Mouse (Mus musculus): ENCODE data around the gene Socs4. TPM values are rescaled to one million over a fixed set of nuclear protein-coding genes. Genes with fewer than 3 reads are reported as not detected.

The Socs4 gene
- total RNA-seq, 2 experiments from 2014 or later = 20.5 to 39.5 TPM

GRCm38 (mm10) chr14:47327347-47327746 lies 50.6 kb downstream of the Socs4 start:
- no peak for ATAC-seq (replicated peaks; ENCODE audit: low FRiP score, low TSS enrichment, poor library complexity, severe bottlenecking)

- ATAC-seq (replicated peaks; ENCODE audit: low FRiP score, low TSS enrichment, poor library complexity, severe bottlenecking) = no peak
These were observed 55.2 kb downstream of the Socs4 start for GRCm38 (mm10) chr14:47331920-47332319.

GRCm38 (mm10) chr14:47334819-47335218 lies 58.1 kb downstream of the Socs4 start:
- peak; percentile 74 for ATAC-seq (replicated peaks; ENCODE audit: low FRiP score, low TSS enrichment, poor library complexity, severe bottlenecking)

- no peak for ATAC-seq (replicated peaks; ENCODE audit: low FRiP score, low TSS enrichment, poor library complexity, severe bottlenecking)
These were observed 58.6 kb downstream of the Socs4 start for GRCm38 (mm10) chr14:47335300-47335699.

- ATAC-seq (replicated peaks; ENCODE audit: low FRiP score, low TSS enrichment, poor library complexity, severe bottlenecking) = no peak
These were observed 63.6 kb downstream of the Socs4 start for GRCm38 (mm10) chr14:47340231-47340925.

GRCm38 (mm10) chr14:47341811-47342291 lies 65.1 kb downstream of the Socs4 start:
- no peak for ATAC-seq (replicated peaks; ENCODE audit: low FRiP score, low TSS enrichment, poor library complexity, severe bottlenecking)

Other genes starting within 250 kb of the Socs4 start
- gene Gch1, start 87.5 kb upstream of the Socs4 start, total RNA-seq (2014; fragmentation: Nextera tagmentation) = 1.9 and 4.1 TPM in 2 replicates
- 2.6 and 3.5 TPM in 2 replicates for gene Gch1, start 87.5 kb upstream of the Socs4 start, total RNA-seq (2017)
- gene Wdhd1, start 74 bp upstream of the Socs4 start, total RNA-seq (2014; fragmentation: Nextera tagmentation) = 89.1 and 89.8 TPM in 2 replicates
- 121 and 169 TPM in 2 replicates for gene Wdhd1, start 74 bp upstream of the Socs4 start, total RNA-seq (2017)
- gene Mapk1ip1l, start 21.3 kb downstream of the Socs4 start, total RNA-seq (2014; fragmentation: Nextera tagmentation) = 82.4 and 115 TPM in 2 replicates
- gene Mapk1ip1l, start 21.3 kb downstream of the Socs4 start, total RNA-seq (2017) = 46.1 and 59.3 TPM in 2 replicates
- gene Lgals3, start 90.8 kb downstream of the Socs4 start, total RNA-seq (2014; fragmentation: Nextera tagmentation) = 0.92 and 5.8 TPM in 2 replicates
- gene Lgals3, start 90.8 kb downstream of the Socs4 start, total RNA-seq (2017) = not detected in 2 replicates
- gene Dlgap5, start 141.5 kb downstream of the Socs4 start, total RNA-seq (2014; fragmentation: Nextera tagmentation) = 44.5 and 50.6 TPM in 2 replicates
- gene Dlgap5, start 141.5 kb downstream of the Socs4 start, total RNA-seq (2017) = 60.7 and 70.5 TPM in 2 replicates
- 11.2 and 14.5 TPM in 2 replicates for gene Fbxo34, start 173.5 kb downstream of the Socs4 start, total RNA-seq (2014; fragmentation: Nextera tagmentation)
- 16.0 and 29.2 TPM in 2 replicates for gene Fbxo34, start 173.5 kb downstream of the Socs4 start, total RNA-seq (2017)